Mouse (Mus musculus) naive thymus-derived CD4-positive, alpha-beta T cell, adult 5 months (primary cell): ENCODE data around the gene Helt. TPM values are rescaled to one million over a fixed set of nuclear protein-coding genes. Genes with fewer than 3 reads are reported as not detected.

ENCODE experiments used
- polyA plus RNA-seq: library from polyadenylated mRNA; unstranded; fragments of 100-300 nt; shearing (Covaris generic); gene quantifications from one replicate; pipeline ENCODE4 v1.2.1, GENCODE M21; 2017

Helt gene
- polyA plus RNA-seq: not detected

GRCm38 (mm10) chr8:46294181-46294892 lies at the start of gene Helt:
TSS of gene Helt (minus strand) at chr8:46294671.

Other genes with a start within 250 kb of the Helt start
- gene Cfap97, start 142.9 kb downstream of the Helt start, polyA plus RNA-seq: 15.3 TPM
- 18.1 TPM for gene Snx25, start 142.5 kb downstream of the Helt start, polyA plus RNA-seq
- gene Slc25a4, start 83.4 kb downstream of the Helt start, polyA plus RNA-seq: 81.8 TPM
- gene Acsl1, start 176.4 kb upstream of the Helt start, polyA plus RNA-seq: 22.1 TPM